Mouse (Mus musculus): ENCODE measurements around the gene Egfl7. TPM values are rescaled to one million over a fixed set of nuclear protein-coding genes. Genes with fewer than 3 reads are reported as not detected.

Gene Egfl7
- 123 and 130 TPM in 2 replicates for polyA plus RNA-seq (2012; rRNA removed)

DNA sequence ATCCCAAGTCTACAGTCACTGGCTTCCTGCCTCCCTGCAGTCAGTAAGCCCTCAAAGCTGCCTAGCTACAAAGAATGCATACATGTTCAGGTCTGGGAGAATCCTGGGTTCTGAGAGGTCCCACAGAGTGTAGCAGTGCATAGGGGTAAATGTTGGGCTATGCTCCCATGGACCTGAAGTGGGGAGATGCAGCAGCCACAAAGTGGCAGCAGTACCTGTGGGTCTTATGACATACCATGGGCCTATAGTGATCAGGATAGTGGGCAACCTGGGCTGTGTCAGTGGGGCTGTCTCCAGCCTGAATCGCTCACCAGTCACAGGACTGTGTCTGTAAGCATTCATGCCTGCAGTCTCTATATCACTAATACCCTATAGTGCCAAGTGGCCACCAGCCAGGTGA, at the start of gene Egfl7:
Gene Egfl7, plus strand, starts transcription at position 301 of the 400 bp plus-strand sequence.
- DNase-seq (ENCODE audit: extremely low spot score in 1 of 2, low spot score in 1 of 2) = no peak

DNA sequence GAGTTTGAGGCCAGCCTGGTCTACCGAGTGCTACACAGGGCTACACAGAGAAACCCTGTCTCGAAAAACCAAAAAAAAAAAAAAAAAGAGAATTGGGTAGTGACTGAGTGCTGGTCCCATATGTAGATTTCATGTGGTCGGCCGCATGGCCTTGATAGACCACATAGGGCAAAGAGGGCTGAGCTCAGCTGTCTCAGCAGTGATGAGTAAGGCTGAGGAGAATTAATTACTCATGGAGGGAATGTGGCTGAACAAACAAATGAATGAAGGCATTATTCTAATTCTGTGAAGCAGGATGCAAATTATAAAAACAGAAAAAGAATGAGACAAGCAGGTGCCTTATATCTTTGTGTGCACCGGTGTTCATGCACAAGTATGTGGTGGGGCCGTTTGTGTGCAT, 48.0 kb upstream of the Egfl7 start:
- DNase-seq (ENCODE audit: extremely low spot score in 1 of 2, low spot score in 1 of 2) = no peak

DNA sequence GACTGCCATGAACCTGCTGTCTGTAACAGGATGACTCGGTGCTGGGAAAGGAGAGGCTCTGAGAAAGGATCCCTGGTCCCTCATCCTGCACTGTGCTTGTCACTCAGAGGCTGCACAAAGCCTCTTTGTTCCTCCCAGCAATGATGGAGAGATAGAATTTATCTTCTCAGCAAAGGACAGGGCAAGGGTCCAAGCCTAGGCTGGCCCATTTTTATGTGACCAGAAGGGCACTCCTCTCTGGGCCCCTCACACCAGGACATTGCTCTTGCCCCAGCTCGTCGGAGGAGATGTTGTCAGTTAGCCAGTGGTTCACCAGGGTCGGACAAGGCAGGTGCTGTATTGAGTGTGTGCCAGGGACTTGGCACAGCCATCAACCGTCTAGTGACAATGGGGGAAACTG, 46.6 kb upstream of the Egfl7 start:
- DNase-seq (ENCODE audit: extremely low spot score in 1 of 2, low spot score in 1 of 2) = no peak

DNA sequence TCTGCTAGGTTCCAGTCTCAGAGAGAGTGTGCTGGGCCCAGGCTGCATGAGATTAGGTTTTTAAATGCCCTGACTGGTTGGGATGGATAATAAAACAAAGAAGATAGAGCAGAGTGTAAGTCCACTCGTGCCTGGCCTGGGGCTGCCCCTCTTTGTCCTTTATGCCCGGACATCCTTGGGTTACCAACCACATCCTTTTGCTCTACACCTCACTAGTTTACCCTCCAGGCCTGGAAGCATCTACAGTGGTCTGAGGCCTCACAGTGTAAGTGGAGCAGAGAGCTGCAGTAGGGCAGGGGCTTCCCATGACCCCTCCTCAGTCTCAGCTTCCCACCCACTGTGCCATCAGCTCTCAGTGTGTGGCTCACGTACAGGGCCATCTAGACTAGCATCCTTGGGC, 45.7 kb upstream of the Egfl7 start:
- no peak for DNase-seq (ENCODE audit: extremely low spot score in 1 of 2, low spot score in 1 of 2)

DNA sequence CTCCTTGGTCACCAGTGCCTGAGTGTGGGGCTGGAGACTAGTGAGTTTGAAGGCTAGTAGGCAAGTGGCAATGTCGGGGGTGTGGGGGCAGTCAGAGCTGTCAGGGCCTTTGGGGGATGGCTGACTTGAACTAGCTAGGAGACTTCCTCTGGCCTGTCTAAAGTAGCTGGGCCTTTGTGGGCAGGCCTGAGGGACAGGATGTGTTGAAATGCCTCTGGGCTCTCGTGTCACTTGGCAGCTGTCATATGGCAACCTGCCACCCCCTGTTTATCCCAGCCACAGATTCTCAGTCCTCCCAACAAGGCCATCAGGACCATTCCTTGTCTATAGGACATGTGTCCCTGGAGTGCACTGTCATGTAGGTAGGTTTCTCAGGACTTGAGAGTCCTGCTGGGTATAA, 45.2 kb upstream of the Egfl7 start:
- peak in 1 of 2 experiments; percentile 24 for DNase-seq (ENCODE audit: extremely low spot score in 1 of 2, low spot score in 1 of 2)

DNA sequence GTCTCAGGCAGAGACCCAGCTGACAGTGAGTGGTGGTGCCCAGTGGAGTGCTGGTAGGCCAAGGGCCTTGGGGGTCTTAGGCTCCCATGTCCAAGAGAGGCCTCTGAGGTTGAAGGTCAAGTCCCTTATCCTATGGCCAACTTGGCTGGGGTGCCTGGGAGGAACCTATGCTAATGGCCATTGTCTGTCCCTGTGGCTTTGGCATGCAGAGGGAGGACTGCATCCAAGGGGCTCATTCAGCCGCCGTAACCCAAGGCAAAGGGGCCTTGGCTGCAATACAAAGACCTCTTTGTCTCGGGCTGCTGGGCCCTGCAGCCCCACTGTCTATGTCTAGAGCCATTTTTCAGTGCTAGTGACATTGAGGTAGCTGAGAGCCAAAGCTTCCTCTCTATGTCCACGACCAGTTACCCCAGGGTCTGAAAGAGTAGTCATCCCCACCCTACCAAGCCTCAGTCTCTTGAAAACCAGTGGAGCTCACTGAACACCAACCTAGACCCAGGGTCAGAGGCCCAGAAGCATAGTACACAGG, 44.2 kb upstream of the Egfl7 start:
- DNase-seq (ENCODE audit: extremely low spot score in 1 of 2, low spot score in 1 of 2) = peak in 1 of 2 experiments; percentile 46

DNA sequence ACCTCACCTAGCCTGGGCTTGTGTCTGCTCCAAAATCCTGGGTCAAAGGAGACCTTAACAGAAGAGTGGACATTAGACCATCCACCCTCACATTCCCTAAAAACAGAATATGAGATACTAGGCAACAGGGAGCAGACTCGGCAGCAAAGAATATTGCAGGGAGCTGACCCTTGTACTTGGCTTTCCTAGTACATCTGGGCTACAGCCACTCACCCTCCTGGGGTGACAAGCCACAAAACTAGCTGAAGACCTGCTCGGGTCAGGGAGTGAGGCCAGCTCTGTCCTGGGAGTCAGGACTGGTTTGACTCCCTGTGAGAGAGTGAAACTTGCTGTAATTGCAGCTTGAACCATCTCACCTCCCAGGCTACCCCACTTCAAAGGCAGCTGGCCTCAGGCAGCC, 40.3 kb upstream of the Egfl7 start:
- no peak for DNase-seq (ENCODE audit: extremely low spot score in 1 of 2, low spot score in 1 of 2)

DNA sequence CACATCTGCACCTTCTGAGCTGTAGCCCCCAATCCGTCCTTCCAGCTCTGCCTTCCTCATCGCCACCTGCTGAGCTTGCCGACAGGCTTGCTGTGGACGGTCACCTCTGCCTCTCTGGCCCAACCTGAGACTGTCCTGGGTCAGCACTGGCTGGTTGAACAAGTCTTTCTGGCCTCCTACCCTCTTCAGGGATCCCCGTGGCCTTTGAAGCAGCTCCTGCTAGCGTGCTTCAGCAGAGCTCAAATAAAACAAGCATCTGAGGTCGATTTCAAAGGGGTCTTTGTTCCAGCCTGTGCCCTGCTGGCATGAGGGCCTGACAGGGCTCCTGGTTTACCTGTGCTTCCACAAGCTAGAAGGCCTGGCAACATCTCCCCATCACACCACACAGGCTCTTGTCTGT, 39.1 kb upstream of the Egfl7 start:
- no peak for DNase-seq (ENCODE audit: extremely low spot score in 1 of 2, low spot score in 1 of 2)

DNA sequence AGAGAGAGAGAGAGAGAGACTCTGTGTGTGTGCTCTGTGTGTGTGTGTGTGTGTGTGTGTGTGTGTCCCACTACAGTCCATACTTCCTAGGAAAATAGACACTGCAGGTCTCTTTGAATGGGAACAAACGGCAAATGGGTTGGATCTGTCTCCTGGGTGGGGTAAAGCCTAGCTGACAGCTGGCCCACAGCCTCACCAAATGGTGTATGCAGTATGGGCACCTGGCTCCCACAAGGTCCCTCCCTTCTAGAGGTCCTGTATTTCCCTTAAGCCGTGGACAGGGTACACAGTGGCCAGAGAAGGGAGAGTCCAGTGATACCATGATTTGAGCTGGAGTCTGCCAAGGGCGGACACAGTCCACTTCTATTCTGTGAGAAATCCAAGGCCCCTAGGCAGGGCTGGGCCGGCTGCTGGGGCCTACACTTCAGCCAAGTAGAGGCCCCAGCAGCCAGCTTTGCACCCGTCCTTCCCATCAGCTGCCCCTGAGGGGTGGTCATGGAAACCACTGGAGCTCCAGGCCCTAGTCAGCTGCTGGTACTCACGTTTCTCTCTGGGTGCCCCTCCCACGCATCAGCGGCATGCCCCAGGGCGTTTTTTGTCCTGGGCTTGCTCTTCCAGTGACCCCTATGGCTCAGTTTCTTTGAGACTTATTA, 38.4 kb upstream of the Egfl7 start:
- DNase-seq (ENCODE audit: extremely low spot score in 1 of 2, low spot score in 1 of 2) = no peak

DNA sequence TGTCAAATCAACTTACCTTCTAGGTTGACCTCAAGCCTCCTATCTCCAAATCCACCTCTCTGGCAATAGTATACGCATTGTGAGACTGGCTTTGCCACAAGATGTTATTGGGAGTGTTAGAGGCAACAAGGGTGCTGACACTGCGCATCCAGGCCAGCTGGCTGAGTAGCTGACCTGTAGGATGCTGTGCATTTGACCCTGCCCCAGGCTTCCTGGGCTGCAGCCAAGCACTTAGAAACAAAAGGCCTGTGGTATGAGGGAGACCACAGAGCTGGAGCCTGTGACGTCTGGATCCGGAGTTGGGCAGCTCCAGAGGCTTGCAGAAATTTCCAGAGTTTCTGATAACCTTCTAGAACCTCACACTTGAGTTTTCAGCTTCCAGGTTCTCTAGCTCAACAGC, 36.7 kb upstream of the Egfl7 start:
- no peak for DNase-seq (ENCODE audit: extremely low spot score in 1 of 2, low spot score in 1 of 2)

DNA sequence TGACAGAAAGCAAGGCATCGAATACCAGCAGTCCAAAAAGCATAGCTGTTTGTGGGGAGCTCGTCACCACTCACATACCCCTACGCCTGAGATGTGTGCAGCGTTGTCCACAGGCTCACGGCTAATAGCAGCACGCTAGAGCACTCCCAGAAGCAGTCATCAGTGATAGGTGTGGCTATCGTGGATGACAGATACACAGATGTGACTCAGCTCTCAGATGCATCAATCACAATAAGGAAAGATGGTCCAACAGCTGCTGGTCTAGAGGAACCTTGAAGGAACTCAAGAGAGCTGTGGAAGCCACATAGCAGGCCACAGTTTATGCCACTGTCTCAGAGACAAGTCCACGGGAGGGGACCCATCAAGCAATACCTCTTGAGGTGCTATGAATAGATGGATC, 36.0 kb upstream of the Egfl7 start:
- DNase-seq (ENCODE audit: extremely low spot score in 1 of 2, low spot score in 1 of 2) = no peak

DNA sequence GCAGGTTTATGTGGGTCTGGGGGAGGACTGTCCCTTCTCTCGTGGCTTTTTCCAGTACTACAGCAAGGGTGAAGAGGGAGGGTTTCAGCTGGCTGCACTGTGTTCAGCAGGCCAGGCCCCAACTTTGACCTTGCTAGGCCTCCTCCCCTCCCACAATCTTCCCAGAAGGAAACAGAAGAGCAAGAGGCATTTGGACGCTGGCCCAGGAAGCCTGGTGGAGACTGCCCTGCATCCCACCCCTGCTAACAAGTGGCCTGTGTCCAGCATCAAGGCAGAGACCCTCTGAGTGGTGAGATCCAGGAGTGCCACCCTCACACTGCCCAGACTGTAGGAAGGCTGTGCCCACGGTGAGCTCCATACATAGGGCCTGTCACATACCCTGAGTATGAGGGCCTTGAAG, 35.5 kb upstream of the Egfl7 start:
- no peak for DNase-seq (ENCODE audit: extremely low spot score in 1 of 2, low spot score in 1 of 2)

DNA sequence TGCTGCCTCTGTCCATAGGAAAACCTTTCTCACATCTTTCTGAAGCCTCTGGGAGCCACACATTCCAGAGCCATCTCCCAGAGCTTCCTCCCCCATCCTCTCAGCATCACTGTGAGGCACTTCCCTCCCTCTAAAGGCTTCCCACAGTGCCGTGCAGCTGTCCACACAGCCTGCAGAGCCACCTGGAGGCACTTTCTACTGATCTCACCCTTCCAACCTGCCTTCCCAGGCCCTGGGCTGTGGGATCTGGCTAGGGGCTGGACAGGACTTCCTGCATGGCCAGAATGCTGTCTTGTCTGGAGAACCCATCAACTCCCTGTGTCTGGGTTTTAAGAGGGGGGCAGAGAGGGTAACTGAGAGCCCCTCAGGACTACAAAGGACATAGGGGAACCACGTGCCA, 32.3 kb upstream of the Egfl7 start:
- peak in 1 of 2 experiments; percentile 39 for DNase-seq (ENCODE audit: extremely low spot score in 1 of 2, low spot score in 1 of 2)

DNA sequence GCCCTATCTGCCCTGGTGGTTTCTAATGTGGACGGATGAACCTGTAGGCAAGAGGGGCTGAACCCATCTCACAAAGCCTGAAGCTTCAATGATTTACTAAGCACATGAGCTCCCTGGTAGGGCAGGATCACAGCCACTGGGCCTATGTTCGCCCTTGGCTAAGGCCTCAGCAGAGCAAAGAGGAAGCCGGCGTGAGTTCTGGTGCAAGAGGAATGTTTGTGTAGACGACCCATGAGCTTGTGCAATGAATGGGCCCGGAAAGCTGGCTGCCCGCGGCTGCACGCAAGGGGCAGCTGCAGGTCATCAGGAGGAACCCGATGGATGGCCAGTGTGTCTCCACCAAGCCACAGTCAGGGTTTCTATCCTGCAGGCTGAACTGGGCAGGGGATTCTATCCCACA, 30.0 kb upstream of the Egfl7 start:
- no peak for DNase-seq (ENCODE audit: extremely low spot score in 1 of 2, low spot score in 1 of 2)

DNA sequence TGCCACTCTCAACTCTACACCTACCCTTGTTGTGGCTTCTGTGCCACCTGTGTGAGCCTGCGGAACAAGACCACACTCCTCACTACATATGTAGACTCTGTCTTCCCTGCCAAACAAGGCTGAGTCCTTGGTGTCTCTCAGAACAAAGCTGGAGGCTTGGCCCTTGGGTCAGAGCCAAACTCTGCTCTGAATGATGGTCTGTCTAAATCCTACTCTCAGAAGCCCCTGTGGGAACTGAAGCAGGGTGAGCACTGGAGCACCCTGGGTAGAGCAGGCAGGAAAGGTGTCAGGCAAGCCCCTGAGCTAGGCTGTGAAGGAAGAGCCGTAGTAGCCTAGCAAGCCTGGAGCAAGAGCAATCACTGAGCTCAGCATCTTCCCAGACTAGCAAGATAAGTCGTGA, 29.6 kb upstream of the Egfl7 start:
- no peak for DNase-seq (ENCODE audit: extremely low spot score in 1 of 2, low spot score in 1 of 2)

DNA sequence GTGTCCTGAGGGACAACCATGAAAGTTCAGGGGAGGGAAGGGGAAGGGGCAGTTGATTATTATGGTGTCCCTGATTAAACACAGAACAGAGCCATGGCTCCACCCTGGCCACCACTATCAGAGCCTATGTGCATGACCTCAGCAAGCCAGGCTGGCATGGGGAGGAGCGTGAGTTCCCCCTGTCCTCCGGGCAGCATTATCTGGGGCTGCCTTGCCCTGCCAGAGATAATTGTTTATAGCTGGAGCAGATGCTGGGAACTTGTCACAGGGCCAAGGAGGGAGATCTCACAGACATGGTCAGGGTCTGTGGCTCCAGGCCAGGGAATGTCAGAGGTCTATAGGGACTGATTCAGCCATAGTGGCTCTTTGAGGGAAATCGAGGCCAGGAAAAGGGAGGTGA, 29.0 kb upstream of the Egfl7 start:
- no peak for DNase-seq (ENCODE audit: extremely low spot score in 1 of 2, low spot score in 1 of 2)

DNA sequence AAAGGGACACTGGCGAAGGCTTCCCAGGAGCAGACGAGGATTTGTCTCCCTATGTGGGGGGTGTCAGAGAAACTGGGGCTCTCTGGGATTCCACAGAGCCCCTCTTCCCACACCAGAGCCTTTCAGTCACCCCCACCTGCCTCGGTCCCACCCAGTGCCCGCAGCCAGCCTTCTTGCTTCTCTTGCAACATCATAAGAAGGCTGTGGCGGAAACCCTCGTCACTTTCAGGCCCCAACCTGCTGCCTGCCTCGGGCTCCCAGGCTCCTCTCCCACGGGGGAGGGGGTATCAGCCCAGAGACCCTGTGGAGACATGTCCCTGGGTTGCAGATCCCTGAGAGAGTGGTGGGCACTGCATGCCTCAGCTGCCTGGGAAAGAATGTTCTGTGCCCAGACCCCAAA, 28.4 kb upstream of the Egfl7 start:
- no peak for DNase-seq (ENCODE audit: extremely low spot score in 1 of 2, low spot score in 1 of 2)

DNA sequence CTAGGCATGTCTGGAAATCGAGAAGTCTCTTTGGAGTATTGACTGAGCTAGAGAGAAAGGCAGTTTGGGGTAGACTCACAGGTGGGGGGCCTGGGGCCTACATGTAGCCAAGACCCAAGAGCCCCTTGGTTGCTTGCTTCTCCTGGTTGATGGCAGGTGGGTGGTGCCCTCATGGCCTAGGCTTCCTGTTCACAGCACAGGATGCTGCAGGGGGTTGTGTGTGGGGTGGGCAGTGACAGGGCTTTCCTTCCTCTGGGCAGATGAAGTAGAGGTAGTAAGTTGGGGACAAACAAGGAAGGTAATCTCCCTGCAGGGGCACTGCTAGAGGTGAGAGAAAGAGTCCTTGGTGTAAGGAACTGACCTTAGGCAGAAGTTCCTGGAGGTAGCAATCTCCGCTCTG, 27.7 kb upstream of the Egfl7 start:
- DNase-seq (ENCODE audit: extremely low spot score in 1 of 2, low spot score in 1 of 2) = no peak

DNA sequence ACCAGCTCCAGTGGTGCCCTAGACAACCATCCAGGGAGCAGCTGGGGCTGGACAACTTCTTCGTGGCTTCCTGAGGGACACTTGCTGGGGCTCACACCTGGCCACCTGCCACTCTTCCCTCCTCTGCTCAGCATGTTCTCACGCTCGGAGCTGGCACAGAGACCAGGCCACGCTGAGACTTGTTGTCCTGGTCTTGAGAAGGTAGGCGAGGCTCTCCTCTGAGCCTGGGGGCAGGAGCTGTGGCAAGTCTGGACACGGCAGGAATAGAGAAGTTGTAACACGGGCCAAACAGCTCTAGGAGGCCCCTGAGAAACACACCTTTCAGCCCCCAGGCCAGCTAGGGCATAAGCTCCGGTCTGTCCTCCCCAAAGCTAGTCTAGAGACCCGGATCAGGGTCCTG, 25.9 kb upstream of the Egfl7 start:
- no peak for DNase-seq (ENCODE audit: extremely low spot score in 1 of 2, low spot score in 1 of 2)

DNA sequence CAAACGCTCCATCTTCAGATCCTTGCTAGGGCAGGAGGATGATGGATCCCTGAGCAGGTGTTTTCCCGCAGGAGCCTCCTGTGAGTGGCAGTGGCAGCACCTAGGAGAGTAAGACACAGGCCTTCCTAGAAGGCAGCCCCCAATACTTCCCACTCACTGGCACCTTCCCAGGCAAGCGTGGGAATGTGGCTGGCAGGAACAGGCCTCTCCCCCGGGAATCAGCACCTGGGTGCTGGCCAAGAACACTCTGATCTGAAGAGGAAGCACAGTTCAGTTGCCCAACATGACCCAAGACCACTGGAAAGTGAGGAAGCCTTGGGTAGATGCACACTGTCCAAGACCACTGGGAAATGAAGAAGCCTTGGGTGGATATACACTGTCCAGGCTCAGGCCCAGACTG, 24.7 kb upstream of the Egfl7 start:
- DNase-seq (ENCODE audit: extremely low spot score in 1 of 2, low spot score in 1 of 2) = peak in 1 of 2 experiments; percentile 68

DNA sequence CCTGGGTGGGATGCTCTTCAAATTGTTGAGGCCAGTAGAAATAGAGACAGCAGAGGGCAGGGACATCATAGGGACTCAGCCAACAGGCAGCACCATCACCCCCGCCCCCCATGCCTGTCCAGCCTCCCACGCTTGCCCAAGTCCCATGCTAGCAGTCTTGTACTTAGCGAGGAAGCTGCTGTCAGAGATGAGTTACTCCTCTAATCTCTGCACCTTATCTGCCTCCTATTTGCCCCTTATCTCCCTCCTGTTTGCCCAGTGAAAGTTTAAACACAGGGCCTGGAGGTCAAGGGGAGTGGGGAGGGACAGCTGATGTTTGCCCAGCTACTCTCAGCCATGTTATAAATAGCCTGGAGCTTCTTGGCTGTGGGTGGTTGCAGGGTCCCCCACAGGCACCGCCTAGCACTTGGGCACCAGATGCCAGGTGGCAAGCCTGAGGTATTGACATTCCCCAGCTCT, 23.2 kb upstream of the Egfl7 start:
- no peak for DNase-seq (ENCODE audit: extremely low spot score in 1 of 2, low spot score in 1 of 2)

DNA sequence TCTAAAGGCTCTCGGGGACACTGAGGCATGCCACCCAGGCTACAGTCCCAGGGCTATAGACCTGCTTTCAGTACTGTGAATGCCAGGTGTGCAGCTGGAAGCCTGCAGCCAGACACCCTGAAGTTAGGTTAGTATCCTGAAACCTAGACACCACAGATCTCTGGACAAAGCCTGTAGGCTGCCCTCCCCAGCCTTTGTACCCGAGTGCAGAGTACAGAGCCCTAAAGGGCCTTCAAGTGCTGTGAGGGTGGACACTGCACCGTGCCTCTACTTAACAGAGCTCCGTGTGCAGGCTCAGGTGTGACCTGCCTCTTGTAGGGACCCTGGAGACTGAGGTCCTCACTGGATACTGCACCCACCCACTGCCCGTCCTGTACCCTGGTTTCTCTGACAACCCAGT, 19.3 kb upstream of the Egfl7 start:
- no peak for DNase-seq (ENCODE audit: extremely low spot score in 1 of 2, low spot score in 1 of 2)
